Mouse (Mus musculus): ENCODE data around the gene Cacna1g.

- TF ChIP-seq ZNF384 (IDR thresholded peaks at IDR 0.05; ENCODE audit: low read depth, low read length) = no peak
- TF ChIP-seq POLR2A (IDR thresholded peaks at IDR 0.05; ENCODE audit: low read depth, low read length) = no peak
These were observed 71.3 kb downstream of the Cacna1g start for GRCm38 (mm10) chr11:94402731-94403130.
